Mouse (Mus musculus) kidney, embryonic 15.5 days (tissue): ENCODE measurements around the gene Acer1. TPM values are rescaled to one million over a fixed set of nuclear protein-coding genes. Genes with fewer than 3 reads are reported as not detected.
A peak's percentile ranks its signal among the peaks of the same experiment; 100 is the strongest.

Experiments used
- ATAC-seq: fragments of 200-750 bp; cut with Nextera tagmentation; replicated peaks from 2 replicates; pipeline ENCODE4 v1.8.0; 2017; ENCODE audit warnings: moderate TSS enrichment; ENCODE audit not compliant: low FRiP score
- H3K27ac ChIP-seq: fragments of 300-500 bp; sonication (generic); 2 replicates; pipeline ENCODE4 v1.5.1; 2015; ENCODE audit warnings: mild to moderate bottlenecking, inconsistent platforms
- H3K27me3 ChIP-seq: fragments of 300-500 bp; sonication (generic); 2 replicates; pipeline ENCODE4 v1.6.1; 2015; ENCODE audit warnings: inconsistent platforms
- H3K36me3 ChIP-seq: fragments of 300-500 bp; sonication (generic); 2 replicates; pipeline ENCODE4 v1.6.1; 2015; ENCODE audit warnings: inconsistent platforms
- H3K4me1 ChIP-seq: fragments of 300-500 bp; sonication (generic); 2 replicates; pipeline ENCODE4 v1.6.1; 2015; ENCODE audit warnings: inconsistent platforms
- H3K4me2 ChIP-seq: fragments of 300-500 bp; sonication (generic); 2 replicates; pipeline ENCODE4 v1.6.1; 2015; ENCODE audit warnings: moderate library complexity, mild to moderate bottlenecking, inconsistent platforms
- H3K4me3 ChIP-seq: fragments of 300-500 bp; sonication (generic); replicated peaks from 2 replicates; pipeline ENCODE4 v1.5.1; 2015; ENCODE audit warnings: mild to moderate bottlenecking, inconsistent platforms
- H3K9ac ChIP-seq: fragments of 300-500 bp; sonication (generic); 2 replicates; pipeline ENCODE4 v1.6.1; 2015; ENCODE audit warnings: mild to moderate bottlenecking, inconsistent platforms
- H3K9me3 ChIP-seq: fragments of 300-500 bp; sonication (generic); replicated peaks from 2 replicates; pipeline ENCODE4 v1.6.1; 2016; ENCODE audit warnings: inconsistent platforms
- WGBS: fragments of 180-500 bp; shearing (Covaris S2); methylation state at CpG from one replicate; pipeline ENCODE4 v1.1.7; 2015; ENCODE audit warnings: mixed read lengths; 5-methylcytosine and 5-hydroxymethylcytosine counted together
- polyA plus RNA-seq: library from polyadenylated mRNA; unstranded; fragments of >200 nt; fragmentation: Nextera tagmentation; extraction: Ambion mirVana; gene quantifications from 2 replicates; pipeline ENCODE4 v1.2.1, GENCODE M21; 2015

The Acer1 gene
- polyA plus RNA-seq, 1 experiment from 2014 or later: not detected

DNA sequence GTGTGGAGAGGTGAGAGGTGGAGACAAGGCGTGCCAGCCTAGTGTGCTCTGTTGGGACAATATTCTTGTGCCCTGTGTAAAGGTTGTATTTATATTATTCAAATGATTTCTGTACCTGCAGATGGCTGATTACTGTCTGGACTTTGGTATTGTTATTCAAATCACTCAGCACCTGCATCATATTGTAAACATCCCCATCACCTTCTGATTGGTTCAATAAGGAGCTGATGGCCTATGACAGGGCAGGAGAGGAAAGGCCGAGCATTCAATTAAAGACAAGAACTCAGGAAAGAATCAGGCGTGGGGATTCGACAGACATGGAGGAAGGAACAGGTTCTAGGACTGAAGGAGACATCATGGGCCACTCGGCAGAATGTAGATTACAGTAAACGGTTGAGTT is 18.3 kb downstream of the Acer1 start:
- H3K9me3 ChIP-seq: no peaks in the 10 kb centered on the region
- no peak overlapping the region for H3K27ac ChIP-seq
- H3K4me1 ChIP-seq: no peaks in the 10 kb centered on the region
- ATAC-seq: no peak
- no peak overlapping the region for H3K9ac ChIP-seq
- H3K27me3 ChIP-seq: peaks cover 7% of the 10 kb centered on the region; the same call in 1 of the 2 replicates
- H3K4me3 ChIP-seq: no peak overlapping the region
- no peaks in the 10 kb centered on the region for H3K36me3 ChIP-seq
- no peak overlapping the region for H3K4me2 ChIP-seq
- 82% methylated on average over 6 of the region's 6 CpGs for WGBS

DNA sequence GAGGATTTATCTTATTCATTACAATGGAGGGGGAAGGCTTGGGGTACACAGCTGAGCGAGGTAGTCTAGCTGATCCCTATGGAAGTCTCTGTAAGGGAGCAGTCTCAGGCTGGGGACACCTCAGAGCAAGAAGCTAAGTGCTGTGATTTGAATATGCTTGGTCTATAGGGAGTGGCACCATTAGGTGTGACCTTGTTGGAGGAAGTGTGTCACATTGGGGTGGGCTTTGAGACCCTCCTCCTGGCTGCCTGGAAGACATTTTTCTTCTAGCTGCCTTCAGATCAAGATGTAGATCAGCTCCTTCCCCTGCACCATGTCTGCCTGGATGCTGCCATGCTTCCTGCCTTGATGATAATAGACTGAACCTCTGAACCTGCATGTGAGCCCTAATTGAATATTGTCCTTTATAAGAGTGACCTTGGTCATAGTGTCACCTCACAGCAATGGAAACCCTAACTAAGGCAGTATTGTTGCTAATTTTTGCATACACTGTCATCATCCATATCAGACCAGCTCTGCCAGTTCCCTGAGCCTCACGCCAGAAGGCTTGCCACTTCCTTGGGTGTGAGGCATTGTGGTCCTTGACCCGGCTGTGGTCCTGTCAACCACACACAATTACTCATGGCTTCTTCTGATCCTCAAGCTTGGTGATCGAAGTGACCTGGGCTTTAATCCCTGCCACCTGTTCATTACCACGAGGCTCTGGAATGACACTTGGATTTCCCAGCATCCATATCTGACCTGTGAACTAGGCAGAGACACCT is 19.1 kb downstream of the Acer1 start:
- H3K36me3 ChIP-seq: no peaks in the 10 kb centered on the region
- H3K4me3 ChIP-seq: no peak overlapping the region
- no peaks in the 10 kb centered on the region for H3K9me3 ChIP-seq
- H3K27ac ChIP-seq: no peak overlapping the region
- 0 out of 2 replicates have a peak, but pooled peaks cover 4% of the 10 kb centered on the region for H3K4me1 ChIP-seq
- H3K9ac ChIP-seq: no peak overlapping the region
- no peak overlapping the region for H3K4me2 ChIP-seq
- no peak for ATAC-seq
- H3K27me3 ChIP-seq: peaks cover 7% of the 10 kb centered on the region; the same call in 1 of the 2 replicates
- 83% methylated on average over 5 of the region's 5 CpGs for WGBS

DNA sequence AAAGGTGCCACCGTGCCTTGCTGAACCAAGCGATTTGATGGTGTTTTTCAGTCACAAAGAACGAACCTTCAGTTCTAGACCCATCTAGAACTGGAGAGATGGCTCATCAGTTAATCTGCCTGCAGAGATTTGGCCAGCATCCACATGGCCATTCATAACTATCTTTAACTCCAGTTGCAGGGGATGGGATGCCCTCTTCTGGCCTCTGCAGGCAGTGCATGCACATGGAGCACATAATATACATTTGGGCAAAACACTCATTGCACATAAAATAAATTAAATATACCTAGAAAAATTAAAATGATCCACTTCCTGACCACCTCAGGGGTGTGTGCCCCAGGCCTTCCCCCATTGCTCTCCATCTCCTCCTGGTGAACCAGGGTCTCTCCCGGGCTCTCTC is 20.0 kb downstream of the Acer1 start:
- Histone ChIP-seq H3K27ac (no peak overlapping the region), H3K4me2 (no peak overlapping the region), H3K27me3 (0 out of 2 replicates have a peak, but pooled peaks cover 5% of the 10 kb centered on the region), H3K36me3 (no peaks in the 10 kb centered on the region), H3K4me1 (0 out of 2 replicates have a peak, but pooled peaks cover 4% of the 10 kb centered on the region), H3K9ac (no peak overlapping the region), H3K9me3 (no peaks in the 10 kb centered on the region), H3K4me3 (no peak overlapping the region)
- 92% methylated on average over 4 of the region's 4 CpGs for WGBS
- no peak for ATAC-seq

DNA sequence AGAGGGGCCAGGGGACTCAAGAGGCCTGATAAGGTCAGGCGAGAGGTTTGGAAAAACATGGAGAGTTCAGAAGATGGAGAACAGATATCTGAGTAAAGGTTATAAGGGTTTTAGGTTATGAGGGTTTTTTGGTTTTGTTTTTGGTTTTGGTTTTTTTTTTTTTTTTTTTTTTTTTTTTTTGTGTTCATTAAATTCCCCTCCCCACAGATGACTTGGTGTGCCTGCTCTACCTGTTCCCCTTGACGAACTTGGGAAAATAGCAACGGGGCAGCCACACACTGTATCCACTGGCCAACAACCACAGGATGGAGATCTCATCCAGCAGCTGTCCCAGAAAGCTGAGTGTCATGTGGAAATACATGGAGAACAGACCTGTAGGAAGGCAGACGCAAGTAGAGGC is 23.3 kb downstream of the Acer1 start:
- Histone ChIP-seq H3K4me1 (0 out of 2 replicates have a peak, but pooled peaks cover 4% of the 10 kb centered on the region), H3K36me3 (no peaks in the 10 kb centered on the region), H3K4me3 (no peak overlapping the region), H3K27ac (no peak overlapping the region), H3K4me2 (no peak overlapping the region), H3K9me3 (no peaks in the 10 kb centered on the region), H3K27me3 (no peaks in the 10 kb centered on the region), H3K9ac (no peak overlapping the region)
- WGBS: 81% methylated on average over 4 of the region's 4 CpGs
- ATAC-seq: no peak

DNA sequence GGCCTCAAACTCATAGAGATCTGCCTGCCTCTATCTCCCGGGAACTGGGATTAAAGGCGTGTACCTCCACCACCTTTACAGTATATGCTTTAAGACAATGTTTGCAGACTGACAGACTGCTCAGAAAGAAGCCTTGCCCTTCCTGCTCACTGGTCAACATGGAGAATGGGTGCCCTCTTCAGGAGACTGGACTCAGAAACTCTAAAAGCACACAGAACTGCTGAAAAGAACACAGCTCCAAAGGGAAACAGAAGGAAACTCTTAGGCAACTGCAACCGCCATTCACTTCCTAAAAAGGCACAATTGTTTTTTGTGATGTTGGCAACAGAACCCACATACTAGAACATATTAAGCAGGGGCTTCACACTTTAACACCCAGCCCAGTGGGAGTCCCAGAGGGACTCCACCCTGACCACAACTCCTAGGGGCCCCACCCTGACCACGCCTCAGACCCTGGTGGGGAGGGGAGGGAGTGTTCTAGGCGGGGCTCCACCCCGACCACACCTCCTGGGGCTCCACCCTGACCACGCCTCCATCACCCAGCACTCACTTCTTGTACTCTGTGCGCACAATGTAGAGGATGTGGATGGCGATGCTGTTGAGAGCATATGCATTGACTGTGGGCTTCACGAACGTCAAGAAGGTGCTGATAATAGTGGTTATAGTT is 24.0 kb downstream of the Acer1 start:
- no peaks in the 10 kb centered on the region for H3K36me3 ChIP-seq
- H3K4me2 ChIP-seq: no peak overlapping the region
- 32% methylated on average over 11 of the region's 11 CpGs for WGBS
- H3K4me1 ChIP-seq: 0 out of 2 replicates have a peak, but pooled peaks cover 4% of the 10 kb centered on the region
- ATAC-seq: peak; percentile 67
- H3K4me3 ChIP-seq: no peak overlapping the region
- H3K9ac ChIP-seq: no peak overlapping the region
- no peaks in the 10 kb centered on the region for H3K9me3 ChIP-seq
- H3K27ac ChIP-seq: no peak overlapping the region
- no peaks in the 10 kb centered on the region for H3K27me3 ChIP-seq

DNA sequence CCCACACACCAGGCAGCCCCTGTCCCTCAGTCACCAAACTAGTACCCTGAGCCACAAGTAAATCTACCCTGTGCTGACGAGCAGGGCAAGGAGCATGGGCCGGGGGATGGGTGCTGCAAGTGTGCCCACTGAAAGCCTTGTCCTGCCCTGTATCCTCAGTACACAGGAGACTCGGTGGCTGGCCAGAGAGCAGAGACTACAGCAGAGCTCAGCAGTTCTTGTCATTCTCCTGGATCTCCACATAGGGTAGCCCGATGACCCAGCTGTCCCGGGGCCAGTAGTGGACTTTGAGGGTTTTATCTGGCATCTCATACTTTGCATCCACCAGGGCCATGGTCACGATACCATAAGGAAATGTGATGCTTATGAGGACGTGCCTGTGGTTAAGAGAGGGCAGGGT is 27.1 kb downstream of the Acer1 start:
- H3K27me3 ChIP-seq: no peaks in the 10 kb centered on the region
- H3K4me3 ChIP-seq: no peak overlapping the region
- H3K4me1 ChIP-seq: 0 out of 2 replicates have a peak, but pooled peaks cover 4% of the 10 kb centered on the region
- ATAC-seq: no peak
- H3K4me2 ChIP-seq: no peak overlapping the region
- WGBS: 75% methylated on average over 7 of the region's 7 CpGs
- no peaks in the 10 kb centered on the region for H3K36me3 ChIP-seq
- H3K9me3 ChIP-seq: no peaks in the 10 kb centered on the region
- H3K9ac ChIP-seq: no peak overlapping the region
- H3K27ac ChIP-seq: no peak overlapping the region

DNA sequence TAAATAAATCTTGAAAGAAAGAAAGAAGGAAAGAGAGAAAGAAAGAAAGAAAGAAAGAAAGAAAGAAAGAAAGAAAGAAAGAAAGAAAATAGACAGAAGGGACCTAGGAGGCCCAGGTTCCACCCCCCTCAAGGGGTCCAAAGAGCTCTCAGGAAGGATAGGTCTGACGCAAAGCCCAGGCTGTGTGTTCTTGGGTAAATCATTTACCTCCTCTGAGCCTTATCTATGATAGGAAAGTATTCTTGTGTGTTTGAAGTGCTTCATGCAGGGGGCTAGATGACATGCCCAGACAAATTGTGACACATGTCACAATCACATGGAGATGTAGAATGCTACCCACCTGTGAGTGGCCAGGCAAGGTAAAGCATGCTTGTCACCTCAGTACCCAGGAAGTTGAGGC is 29.3 kb downstream of the Acer1 start:
- 73% methylated on average over 1 of the region's 1 CpGs for WGBS
- Histone ChIP-seq H3K4me2 (no peak overlapping the region), H3K9me3 (no peaks in the 10 kb centered on the region), H3K27ac (no peak overlapping the region), H3K4me3 (no peak overlapping the region), H3K9ac (no peak overlapping the region), H3K27me3 (no peaks in the 10 kb centered on the region), H3K36me3 (no peaks in the 10 kb centered on the region), H3K4me1 (no peaks in the 10 kb centered on the region)
- ATAC-seq: no peak

DNA sequence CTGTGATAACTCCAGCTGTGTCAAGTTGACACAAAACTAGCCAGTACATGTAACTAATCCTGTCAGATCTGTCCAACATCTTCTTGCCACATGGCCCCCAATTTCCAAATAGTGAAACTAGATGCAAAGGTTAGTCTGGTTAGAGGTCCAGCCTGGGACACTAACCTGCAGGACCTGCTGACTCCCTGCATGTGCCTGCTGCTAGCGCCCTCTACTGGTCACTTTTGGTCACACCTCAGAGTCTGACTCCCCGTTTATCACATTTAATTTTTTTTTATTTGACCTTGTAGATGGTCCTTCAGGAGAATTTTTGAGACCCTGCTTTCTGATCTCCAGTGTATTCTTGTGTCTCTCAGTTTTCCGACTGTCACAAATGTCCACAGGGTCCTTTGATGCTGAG is 31.0 kb downstream of the Acer1 start:
- no peak overlapping the region for H3K9ac ChIP-seq
- H3K9me3 ChIP-seq: no peaks in the 10 kb centered on the region
- no peaks in the 10 kb centered on the region for H3K36me3 ChIP-seq
- no peak overlapping the region for H3K4me3 ChIP-seq
- H3K4me2 ChIP-seq: no peak overlapping the region
- no peaks in the 10 kb centered on the region for H3K27me3 ChIP-seq
- no peaks in the 10 kb centered on the region for H3K4me1 ChIP-seq
- ATAC-seq: no peak
- H3K27ac ChIP-seq: no peak overlapping the region
- 11% methylated on average over 3 of the region's 3 CpGs for WGBS

DNA sequence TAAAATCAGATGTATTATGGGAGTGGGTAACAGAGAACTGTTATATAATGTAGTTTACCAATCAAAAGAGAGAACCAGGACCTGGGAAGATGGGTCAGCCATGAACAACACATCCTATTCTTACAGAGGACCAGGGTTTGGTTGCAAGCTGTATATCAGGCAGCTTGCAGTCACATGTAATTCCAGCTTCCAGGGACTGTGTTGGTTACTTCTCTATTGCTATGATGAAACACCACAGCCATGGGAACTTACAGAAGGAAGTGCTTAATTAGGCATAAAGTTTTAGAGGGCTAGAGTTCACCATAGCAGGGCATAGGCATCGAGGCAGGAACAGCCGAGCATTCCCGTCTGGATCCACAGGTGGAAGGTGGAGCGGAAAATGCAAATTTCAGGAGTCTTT is 43.2 kb downstream of the Acer1 start:
- Histone ChIP-seq H3K27me3 (0 out of 2 replicates have a peak, but pooled peaks cover 2% of the 10 kb centered on the region), H3K4me1 (peaks cover 13% of the 10 kb centered on the region), H3K27ac (no peak overlapping the region), H3K36me3 (no peaks in the 10 kb centered on the region), H3K4me2 (no peak overlapping the region), H3K9ac (no peak overlapping the region), H3K4me3 (no peak overlapping the region), H3K9me3 (no peaks in the 10 kb centered on the region; the same call in 1 of the 2 replicates)
- ATAC-seq: no peak
- WGBS: 66% methylated on average over 4 of the region's 4 CpGs

DNA sequence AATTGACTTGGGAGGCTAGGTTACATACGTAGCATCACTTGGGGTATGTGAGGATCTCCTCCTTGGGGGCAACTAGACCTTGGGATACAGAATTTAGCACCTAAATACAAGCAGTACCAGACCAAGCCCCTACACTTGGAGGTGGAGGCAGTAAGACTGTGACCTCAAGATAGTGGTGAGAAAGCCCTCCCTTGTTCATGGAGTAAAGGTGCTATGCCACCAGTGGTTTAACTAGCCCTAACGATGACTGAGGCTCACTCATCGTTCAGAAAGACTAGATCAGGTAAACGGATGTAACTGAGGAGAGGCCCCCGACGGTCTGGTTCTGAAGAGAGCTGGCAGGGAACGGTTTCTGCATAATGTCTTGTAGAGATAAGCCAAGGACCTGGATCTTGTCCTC is 45.2 kb downstream of the Acer1 start:
- Histone ChIP-seq H3K36me3 (no peaks in the 10 kb centered on the region), H3K9ac (no peak overlapping the region), H3K4me3 (no peak overlapping the region), H3K9me3 (no peaks in the 10 kb centered on the region; the same call in 1 of the 2 replicates), H3K27me3 (0 out of 2 replicates have a peak, but pooled peaks cover 2% of the 10 kb centered on the region), H3K4me2 (no peak overlapping the region), H3K27ac (no peak overlapping the region), H3K4me1 (peaks cover 32% of the 10 kb centered on the region)
- WGBS: 94% methylated on average over 7 of the region's 7 CpGs
- ATAC-seq: no peak

DNA sequence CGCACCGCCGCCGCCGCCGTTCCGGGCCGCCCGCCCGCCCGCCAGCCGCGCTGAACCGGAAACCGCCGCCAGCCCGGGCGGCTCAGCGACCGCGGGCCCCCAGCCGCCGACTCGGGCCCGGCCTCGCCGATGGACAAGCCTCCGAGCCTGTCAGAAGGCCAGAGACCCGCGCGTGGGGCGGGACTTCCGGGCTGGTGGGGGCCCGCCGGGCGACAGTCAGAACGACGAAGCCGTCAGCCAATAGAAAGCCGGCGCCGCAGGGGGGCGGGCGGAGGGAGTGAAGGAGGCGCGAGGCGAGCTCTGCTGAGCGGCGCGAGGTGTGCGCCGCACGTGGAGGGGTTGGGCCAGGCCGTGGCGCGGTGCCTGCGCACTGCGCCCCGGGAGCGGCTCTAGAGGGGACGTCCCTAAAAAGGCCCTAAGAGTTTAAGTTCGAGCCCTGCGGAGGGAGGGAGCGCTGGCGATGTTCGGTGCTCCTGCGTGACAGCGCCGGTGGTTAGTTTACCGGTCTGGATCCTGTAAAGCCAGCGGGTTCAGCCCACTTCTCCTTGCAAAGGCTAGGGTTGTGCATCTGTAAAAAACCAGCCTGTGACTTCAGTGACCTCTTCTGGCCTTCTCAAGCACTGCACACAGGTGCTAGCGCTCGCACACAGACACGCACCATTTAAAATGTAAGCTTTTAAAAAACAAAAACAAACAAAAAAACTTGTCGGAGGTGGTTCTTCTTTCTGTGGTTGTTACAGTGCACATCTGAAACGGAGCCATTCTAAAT is 46.4 kb downstream of the Acer1 start, which contains the start of gene Mllt1:
Mllt1 (minus strand) TSS at position 53 of the 769 bp plus-strand sequence.
- H3K9ac ChIP-seq: peak within 1 kb of the TSS; percentile 93
- H3K27me3 ChIP-seq: 0 out of 2 replicates have a peak, but pooled peaks cover 2% of the 10 kb centered on the region

More for the DNA sequence above, 46.4 kb downstream of the Acer1 start, which contains the start of gene Mllt1:
- Histone ChIP-seq H3K36me3 (no peaks in the 10 kb centered on the region), H3K4me3 (peak within 1 kb of the TSS; percentile 90), H3K4me1 (peaks cover 37% of the 10 kb centered on the region), H3K9me3 (no peaks in the 10 kb centered on the region; the same call in 1 of the 2 replicates), H3K27ac (peak within 1 kb of the TSS; percentile 68), H3K4me2 (peak within 1 kb of the TSS; percentile 74)
- WGBS: 3% methylated on average over 67 of the region's 76 CpGs
- ATAC-seq: peak; percentile 99
